Mouse (Mus musculus): Measurements from ENCODE around the gene Mrps35.

The Mrps35 gene

GRCm38 (mm10) chr6:147029591-147029990 is 13.0 kb upstream of the Mrps35 start:
- DNase-seq (ENCODE audit: low read depth, low spot score) = no peak

GRCm38 (mm10) chr6:147030096-147030885 is 12.3 kb upstream of the Mrps35 start:
- no peak for DNase-seq (ENCODE audit: low read depth, low spot score)

DNA sequence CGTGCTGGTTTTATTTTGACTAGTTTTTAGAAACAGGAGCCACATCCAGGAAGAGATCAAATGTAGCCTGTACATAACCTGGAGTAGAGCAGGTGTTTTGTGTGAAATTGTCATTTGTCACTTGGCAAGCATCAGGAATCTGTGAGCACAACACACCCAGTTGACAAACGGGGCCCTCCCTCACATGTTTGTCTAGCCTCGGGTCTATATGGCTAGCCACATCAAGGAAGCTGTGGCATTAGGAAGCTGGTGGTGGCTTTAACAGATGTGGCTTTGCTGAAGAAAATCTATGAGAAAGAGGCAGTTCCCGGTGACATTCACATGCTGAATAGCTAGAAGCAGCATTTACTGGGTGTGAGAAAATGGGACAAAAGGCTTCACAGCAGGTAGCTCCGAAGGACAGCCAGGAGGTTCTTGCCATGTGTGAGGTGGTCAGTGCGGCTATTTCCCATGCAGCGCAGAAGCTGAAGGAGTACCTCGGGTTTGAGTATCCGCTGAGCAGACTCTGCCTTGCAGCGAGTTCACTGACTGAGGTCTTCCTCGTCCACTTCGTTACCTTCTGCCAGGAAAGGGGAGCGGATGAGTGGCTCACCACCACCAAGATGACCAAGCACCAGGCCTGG is 10.2 kb upstream of the Mrps35 start, which contains the start of gene Rep15:
Gene Rep15, plus strand, starts transcription at position 282 of the 623 bp plus-strand sequence.
- no peak for DNase-seq (ENCODE audit: low read depth, low spot score)

GRCm38 (mm10) chr6:147043633-147044032 is 1.1 kb downstream of the Mrps35 start:
- DNase-seq (ENCODE audit: low read depth, low spot score) = no peak

GRCm38 (mm10) chr6:147049239-147049805 is 6.8 kb downstream of the Mrps35 start:
- no peak for DNase-seq (ENCODE audit: low read depth, low spot score)

DNA sequence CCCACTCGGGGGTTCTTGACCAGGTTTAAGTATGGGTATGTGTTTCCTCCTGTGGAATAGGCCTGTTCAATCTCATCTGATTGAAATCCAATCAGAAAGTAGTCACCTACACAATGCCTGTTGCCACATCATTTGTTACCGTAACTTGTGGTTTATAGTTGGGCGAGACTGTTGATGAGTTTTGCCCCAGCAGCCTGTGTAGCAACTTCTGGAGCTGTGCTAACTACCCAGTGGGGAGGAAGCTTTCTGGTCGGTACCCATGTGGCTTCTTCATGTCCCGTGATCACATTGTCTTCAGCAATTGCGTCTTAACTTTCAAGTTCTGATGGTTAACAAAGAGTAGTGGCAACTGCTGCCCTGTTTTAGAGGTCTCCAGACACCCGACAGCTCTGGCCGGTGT is 9.1 kb downstream of the Mrps35 start:
- DNase-seq (ENCODE audit: low read depth, low spot score) = no peak

- no peak for DNase-seq (ENCODE audit: low read depth, low spot score)
Observed at GRCm38 (mm10) chr6:147052440-147052839, 9.9 kb downstream of the Mrps35 start.

DNA sequence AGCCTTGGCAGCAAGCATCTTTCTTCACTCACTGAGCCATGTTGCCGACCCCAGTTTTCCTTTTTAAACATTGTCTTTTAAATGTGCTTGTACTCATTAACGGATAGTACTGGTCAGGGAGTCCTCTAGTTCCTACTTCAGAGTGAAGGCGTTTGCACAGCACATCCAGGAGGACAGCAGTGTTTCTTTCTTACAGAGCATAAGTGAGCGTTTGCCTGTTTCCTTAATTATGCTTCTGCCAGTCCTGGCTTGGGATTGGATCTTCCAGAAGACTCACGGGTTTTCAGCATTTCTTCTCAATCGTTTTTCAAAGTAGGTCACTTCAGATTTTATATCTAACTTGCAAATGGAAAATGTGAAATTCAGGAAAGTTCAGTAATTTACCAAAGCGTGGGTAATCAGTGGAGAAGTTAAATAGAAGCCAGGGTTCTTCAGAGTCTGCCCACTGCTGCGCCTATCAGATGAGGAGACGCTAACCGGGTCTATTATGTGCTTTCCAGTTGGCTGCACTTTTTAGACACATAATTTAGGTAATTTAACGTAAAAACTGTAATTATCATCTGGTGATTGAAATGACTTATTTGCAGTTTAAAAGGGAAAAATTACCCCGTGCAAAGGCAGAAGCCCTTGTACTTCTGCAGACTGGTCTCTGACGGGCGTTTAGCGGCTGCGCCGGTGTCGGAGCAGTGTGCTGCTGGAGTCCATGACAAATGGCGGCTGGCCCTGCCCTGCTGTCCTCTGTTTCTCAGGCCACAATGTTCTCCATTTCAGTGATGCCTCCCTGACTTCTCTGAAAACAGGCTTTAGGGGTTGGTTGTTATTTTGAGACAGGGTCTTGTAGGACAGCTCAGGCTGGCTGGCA is 11.5 kb downstream of the Mrps35 start:
- no peak for DNase-seq (ENCODE audit: low read depth, low spot score)

GRCm38 (mm10) chr6:147055374-147055977 is 12.9 kb downstream of the Mrps35 start:
- DNase-seq (ENCODE audit: low read depth, low spot score) = no peak

GRCm38 (mm10) chr6:147059326-147059725 is 16.8 kb downstream of the Mrps35 start:
- DNase-seq (ENCODE audit: low read depth, low spot score) = no peak

DNA sequence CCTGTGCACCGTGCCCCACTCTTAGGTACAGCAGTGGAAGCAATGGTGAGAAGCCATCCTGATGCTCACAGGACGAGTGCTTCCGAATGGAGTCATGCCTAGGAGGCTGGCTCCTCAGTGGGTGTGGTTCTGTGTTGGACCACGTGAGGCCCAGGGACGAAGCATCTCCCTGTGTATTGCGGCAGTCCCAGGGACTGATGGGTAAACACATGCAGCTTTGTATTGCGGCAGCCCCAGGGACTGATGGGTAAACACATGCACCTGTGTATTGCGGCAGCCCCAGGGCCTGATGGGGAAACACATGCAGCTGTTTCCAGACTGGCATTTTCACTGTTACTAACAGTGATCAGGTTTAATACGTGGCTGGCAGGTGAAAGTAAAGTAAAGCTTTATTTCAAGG is 19.1 kb downstream of the Mrps35 start:
- no peak for DNase-seq (ENCODE audit: low read depth, low spot score)

DNA sequence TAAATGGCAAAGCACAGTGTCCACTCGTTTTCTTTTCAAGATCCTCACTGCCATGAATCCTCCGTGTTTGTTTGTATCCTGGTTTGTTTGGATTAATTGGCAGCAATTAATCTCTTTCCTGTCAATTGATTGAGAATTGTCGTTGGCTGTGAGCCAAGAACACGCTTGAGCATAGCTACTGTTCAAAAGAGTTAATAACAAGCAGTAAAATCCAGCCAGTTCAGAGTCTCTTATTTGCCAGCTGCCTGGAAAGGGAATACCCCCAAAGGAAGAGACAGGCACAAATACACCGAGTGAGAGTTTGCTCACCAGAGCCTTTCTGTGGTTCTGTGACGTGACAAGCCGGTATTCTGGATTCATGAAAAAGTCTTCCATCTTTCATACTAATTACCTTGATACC is 19.5 kb downstream of the Mrps35 start:
- no peak for DNase-seq (ENCODE audit: low read depth, low spot score)

- peak; percentile 38 for DNase-seq (ENCODE audit: low read depth, low spot score)
Observed at GRCm38 (mm10) chr6:147062694-147063093, 20.1 kb downstream of the Mrps35 start.

GRCm38 (mm10) chr6:147064226-147064943 is 21.8 kb downstream of the Mrps35 start:
- no peak for DNase-seq (ENCODE audit: low read depth, low spot score)

- peak; percentile 77 for DNase-seq (ENCODE audit: low read depth, low spot score)
Observed at GRCm38 (mm10) chr6:147064944-147065261, 22.3 kb downstream of the Mrps35 start.

DNA sequence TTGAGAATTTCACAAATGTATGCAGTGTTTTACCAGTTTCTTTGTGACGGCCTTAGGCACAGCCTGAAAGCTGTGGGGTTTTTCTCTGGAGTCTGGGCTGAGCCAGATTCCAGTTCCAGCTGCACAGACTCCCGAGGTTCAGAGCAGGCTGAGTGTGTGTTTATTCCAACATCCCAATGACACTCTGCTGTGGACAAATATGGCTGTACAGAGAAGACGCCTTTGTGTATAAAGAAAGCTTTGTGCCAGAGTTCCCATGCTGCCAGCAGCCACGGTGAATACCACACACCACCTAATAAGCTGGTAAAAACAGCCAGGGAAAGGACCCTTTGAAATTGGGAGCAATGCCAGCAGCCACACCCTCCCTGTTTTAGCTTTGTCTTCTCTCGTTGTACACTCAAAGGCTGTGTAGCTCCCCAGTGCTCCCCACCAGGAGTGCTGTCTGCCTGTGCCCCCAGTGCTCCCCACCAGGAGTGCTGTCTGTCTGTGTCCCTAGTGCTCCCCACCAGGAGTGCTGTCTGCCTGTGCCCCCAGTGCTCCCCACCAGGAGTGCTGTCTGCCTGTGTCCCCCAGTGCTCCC is 33.3 kb downstream of the Mrps35 start:
- no peak for DNase-seq (ENCODE audit: low read depth, low spot score)

- no peak for DNase-seq (ENCODE audit: low read depth, low spot score)
Observed at GRCm38 (mm10) chr6:147076878-147077277, 34.3 kb downstream of the Mrps35 start.

GRCm38 (mm10) chr6:147079919-147080318 is 37.4 kb downstream of the Mrps35 start:
- DNase-seq (ENCODE audit: low read depth, low spot score) = no peak

DNA sequence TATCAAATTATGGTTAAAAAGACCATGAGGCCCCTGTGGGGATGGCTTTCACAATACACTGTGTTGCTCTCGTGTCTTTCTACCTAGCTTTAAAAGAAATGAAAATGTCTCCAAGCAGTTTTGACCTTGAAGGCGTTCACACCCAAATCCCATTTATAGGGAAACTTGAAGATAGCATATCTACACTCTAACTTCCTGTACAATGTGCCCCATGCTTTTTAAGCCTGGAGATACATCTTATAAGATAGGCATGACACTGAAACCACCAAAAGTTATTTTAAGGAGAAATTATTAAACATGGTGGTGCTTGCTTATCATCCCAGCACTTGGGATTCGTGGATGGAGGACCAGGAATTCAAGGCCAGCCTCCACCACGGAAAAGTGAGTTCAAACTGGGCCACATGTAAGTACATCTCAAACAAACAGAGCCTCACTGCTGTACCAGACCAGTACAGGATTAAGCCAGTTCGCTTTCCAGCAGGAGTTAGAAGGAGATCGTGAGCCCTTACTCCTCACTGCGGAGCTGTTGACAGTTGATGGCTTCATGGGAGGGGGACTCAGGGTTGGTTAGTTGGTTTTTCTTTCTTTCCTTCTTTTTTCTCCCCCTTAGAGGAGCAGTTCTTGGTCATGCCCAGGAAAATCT is 43.0 kb downstream of the Mrps35 start:
- DNase-seq (ENCODE audit: low read depth, low spot score) = no peak

GRCm38 (mm10) chr6:147086594-147087225 is 44.1 kb downstream of the Mrps35 start, which contains the start of gene Mansc4:
Mansc4 (minus strand) TSS chr6:147087032.
- DNase-seq (ENCODE audit: low read depth, low spot score) = no peak

Measured in skeletal muscle tissue, adult 2 months (tissue).